ENCODE assay signal across 15 mouse cellular contexts in genomic region chr16:94467337-94468055, GRCm38 (mm10). TPM values are rescaled to one million over a fixed set of nuclear protein-coding genes. Genes with fewer than 3 reads are reported as not detected.
DNase-seq lines count a peak whose midpoint lies in the region; ATAC-seq and TF ChIP-seq lines count a peak whose summit lies in the region.
"Had no signal": no experiment of that assay in that cellular context is flagged by ENCODE, and none has a peak within 500 bp of the region (broad histone marks: within the 10 kb centered on the region; RNA-seq: fewer than 3 reads in every experiment).

No protein-coding gene starts in this region.

- H3K4me2 ChIP-seq in heart, embryonic 15.5 days = no peak overlapping the region
- no peak overlapping the region for H3K4me2 ChIP-seq in midbrain, embryonic 13.5 days (replicated peaks)
- H3K4me2 ChIP-seq: embryonic facial prominence, embryonic 15.5 days; limb, embryonic 13.5 days; midbrain, embryonic 15.5 days had no signal

- H3K4me1 ChIP-seq in heart, adult 2 months (ENCODE audit: control insufficient read depth, insufficient read depth, low read length) = peaks cover 11% of the 10 kb centered on the region
- H3K4me1 ChIP-seq in heart, embryonic 10.5 days = no peaks in the 10 kb centered on the region
- H3K4me1 ChIP-seq in heart, embryonic 15.5 days (replicated peaks) = peaks cover 8% of the 10 kb centered on the region
- peaks cover 9% of the 10 kb centered on the region for H3K4me1 ChIP-seq in midbrain, embryonic 13.5 days (replicated peaks)

- peak overlapping the region; percentile 74 for H3K27ac ChIP-seq in heart, adult 2 months
- H3K27ac ChIP-seq in heart, embryonic 10.5 days = no peak overlapping the region
- H3K27ac ChIP-seq in heart, embryonic 15.5 days = no peak overlapping the region
- H3K27ac ChIP-seq in midbrain, embryonic 13.5 days = no peak overlapping the region
- H3K27ac ChIP-seq: embryonic facial prominence, embryonic 15.5 days; limb, embryonic 13.5 days; midbrain, embryonic 15.5 days; stomach, postnatal 0 days had no signal

- intact Hi-C loops in heart, adult 2 months (cut with DNase I) = loop anchor here (10.0 kb wide), 1 partner anchor 247 kb away; no protein-coding TSS in a partner anchor

- TF ChIP-seq EP300 in heart, adult 2 months (IDR thresholded peaks at IDR 0.05; ENCODE audit: insufficient read depth, low read depth, low read length) = peak; percentile 89

- ATAC-seq in heart, embryonic 15.5 days (replicated peaks; ENCODE audit: insufficient number of reproducible peaks, insufficient read depth, low FRiP score, low read depth) = peak; percentile 35; the same call in 1 of the 2 replicates
- no peak for ATAC-seq in midbrain, embryonic 13.5 days
- ATAC-seq: hindbrain, embryonic 16.5 days; lung, postnatal 0 days; midbrain, embryonic 15.5 days had no signal

- 65% methylated on average over 11 of the region's 11 CpGs for WGBS in heart, adult 2 months
- WGBS in heart, embryonic 10.5 days = 88% methylated on average over 11 of the region's 11 CpGs
- 81% methylated on average over 11 of the region's 11 CpGs for WGBS in heart, embryonic 15.5 days
- 93% methylated on average over 11 of the region's 11 CpGs for WGBS in midbrain, embryonic 13.5 days

- no peaks in the 10 kb centered on the region for H3K27me3 ChIP-seq in heart, adult 2 months (ENCODE audit: control insufficient read depth, insufficient read depth, low read length)
- H3K27me3 ChIP-seq in heart, embryonic 10.5 days (ENCODE audit: insufficient read depth, poor library complexity, severe bottlenecking) = no peaks in the 10 kb centered on the region
- H3K27me3 ChIP-seq in heart, embryonic 15.5 days = no peaks in the 10 kb centered on the region
- H3K27me3 ChIP-seq in midbrain, embryonic 13.5 days = no peaks in the 10 kb centered on the region
- H3K27me3 ChIP-seq: CH12.LX; embryonic facial prominence, embryonic 15.5 days; limb, embryonic 13.5 days; midbrain, embryonic 15.5 days had no signal

- peak; percentile 45 to 75 for DNase-seq in heart, adult 2 months
- no peak for DNase-seq in heart, embryonic 10.5 days (ENCODE audit: low spot score)
- DNase-seq in adrenal gland, postnatal 36 days = peak; percentile 17 to 32
- DNase-seq in cerebellum, postnatal 25 days = peak; percentile 35 to 51
- DNase-seq in right cerebral cortex, adult 18-20 months = no peak
- no peak for DNase-seq in embryo, embryonic 9.5 days (ENCODE audit: extremely low spot score)

- no peak; the same call in 1 of the 2 replicates for TF ChIP-seq POLR2A in heart, adult 2 months (IDR thresholded peaks at IDR 0.05; ENCODE audit: insufficient read depth, low read depth, low read length)

- no peak overlapping the region for H3K4me3 ChIP-seq in heart, adult 2 months
- H3K4me3 ChIP-seq in heart, embryonic 10.5 days = no peak overlapping the region
- no peak overlapping the region for H3K4me3 ChIP-seq in heart, embryonic 15.5 days
- no peak overlapping the region for H3K4me3 ChIP-seq in midbrain, embryonic 13.5 days (replicated peaks)
- H3K4me3 ChIP-seq: embryonic facial prominence, embryonic 15.5 days; limb, embryonic 13.5 days; midbrain, embryonic 15.5 days had no signal

- H3K9me3 ChIP-seq in heart, embryonic 10.5 days = no peaks in the 10 kb centered on the region
- H3K9me3 ChIP-seq in heart, embryonic 15.5 days (replicated peaks) = no peaks in the 10 kb centered on the region
- H3K9me3 ChIP-seq in midbrain, embryonic 13.5 days = no peaks in the 10 kb centered on the region
- H3K9me3 ChIP-seq: embryonic facial prominence, embryonic 15.5 days; limb, embryonic 13.5 days; midbrain, embryonic 15.5 days had no signal

- no peaks in the 10 kb centered on the region for H3K79me2 ChIP-seq in heart, adult 2 months (replicated peaks; ENCODE audit: control insufficient read depth, insufficient read depth, low read length)

- peaks cover 5% of the 10 kb centered on the region for H3K36me3 ChIP-seq in heart, adult 2 months (ENCODE audit: control insufficient read depth, insufficient read depth, low read length)
- H3K36me3 ChIP-seq in heart, embryonic 10.5 days = peaks cover 88% of the 10 kb centered on the region
- H3K36me3 ChIP-seq in heart, embryonic 15.5 days = peaks cover 77% of the 10 kb centered on the region
- peaks cover 89% of the 10 kb centered on the region for H3K36me3 ChIP-seq in midbrain, embryonic 13.5 days

- H3K9ac ChIP-seq in heart, adult 2 months (ENCODE audit: low read depth, low read length) = no peak overlapping the region
- H3K9ac ChIP-seq in heart, embryonic 15.5 days = no peak overlapping the region
- no peak overlapping the region for H3K9ac ChIP-seq in midbrain, embryonic 13.5 days (replicated peaks)
- H3K9ac ChIP-seq: embryonic facial prominence, embryonic 15.5 days; limb, embryonic 13.5 days; midbrain, embryonic 15.5 days had no signal

- TF ChIP-seq CTCF in heart, adult 2 months (IDR thresholded peaks at IDR 0.05) = no peak

RNA-seq across cellular contexts. Expression of gene Vps26c, which starts 59.1 kb away (rescaled TPM):
- total RNA-seq in heart, adult 2 months (2021) = 10 to 100 TPM; 21.8 to 22.1 TPM
- 25.7 and 42.8 TPM in 2 replicates for polyA plus RNA-seq in heart, adult 2 months (2012; rRNA removed)
- polyA plus RNA-seq in heart, embryonic 10.5 days (2016; fragmentation: Nextera tagmentation; extraction: Ambion mirVana) = 60.0 and 61.4 TPM in 2 replicates
- total RNA-seq in adrenal gland, postnatal 36 days (2021) = 10 to 100 TPM; 60.6 to 73.2 TPM
- polyA plus RNA-seq in heart, embryonic 15.5 days (2015; fragmentation: Nextera tagmentation; extraction: Ambion mirVana) = 41.0 and 49.6 TPM in 2 replicates
- polyA plus RNA-seq in midbrain, embryonic 13.5 days (2015; fragmentation: Nextera tagmentation; extraction: Ambion mirVana) = 72.4 and 80.7 TPM in 2 replicates

Comparison
In these comparisons a context has a peak if more than half of its experiments do, and no peak if none do; other contexts are left out.
1. DNase-seq: peak in heart, adult 2 months (2 of 2), adrenal gland, postnatal 36 days (2 of 2) and cerebellum, postnatal 25 days (2 of 2); none in heart, embryonic 10.5 days (single experiment), right cerebral cortex, adult 18-20 months (single experiment) and embryo, embryonic 9.5 days (single experiment).